Comparison of ENCODE assay signal across 9 mouse cellular contexts in genomic region chr6:22026358-22026673, GRCm38 (mm10). TPM values are rescaled to one million over a fixed set of nuclear protein-coding genes. Genes with fewer than 3 reads are reported as not detected.
A peak's percentile ranks its signal among the peaks of the same experiment; 100 is the strongest.
DNase-seq lines count a peak whose midpoint lies in the region; ATAC-seq lines count a peak whose summit lies in the region.
"Had no signal": no experiment of that assay in that cellular context is flagged by ENCODE, and none has a peak within 500 bp of the region (broad histone marks: within the 10 kb centered on the region; RNA-seq: fewer than 3 reads in every experiment).

No protein-coding gene starts in this region.

- no peak for DNase-seq in heart, adult 18-20 months
- DNase-seq in embryonic facial prominence, embryonic 11.5 days (ENCODE audit: low spot score), result peak; percentile 86
- DNase-seq in gastrocnemius, postnatal 4 days (ENCODE audit: low spot score in 2 of 2), result no peak
- no peak for DNase-seq in gastrocnemius, postnatal 14 days
- DNase-seq: kidney, adult 18-20 months had no signal

- peak overlapping the region; percentile 51 for H3K4me2 ChIP-seq in heart, embryonic 14.5 days (ENCODE audit: low read length)
- peak overlapping the region; percentile 20 for H3K4me2 ChIP-seq in embryonic facial prominence, embryonic 11.5 days (ENCODE audit: low read depth, low read length)
- peak overlapping the region; percentile 51 for H3K4me2 ChIP-seq in hindbrain, embryonic 16.5 days (ENCODE audit: low read length)
- peak overlapping the region; percentile 37 for H3K4me2 ChIP-seq in midbrain, embryonic 12.5 days (replicated peaks)

- 0 out of 2 replicates have a peak overlapping the region, but pooled peaks have one; percentile 31 for H3K9ac ChIP-seq in heart, embryonic 14.5 days (ENCODE audit: low read length)
- no peak overlapping the region for H3K9ac ChIP-seq in embryonic facial prominence, embryonic 11.5 days (replicated peaks; ENCODE audit: low read length)
- H3K9ac ChIP-seq in hindbrain, embryonic 16.5 days (ENCODE audit: low read depth, low read length), result no peak overlapping the region; the same call in 1 of the 2 replicates
- H3K9ac ChIP-seq in midbrain, embryonic 12.5 days (replicated peaks), result no peak overlapping the region

- peak overlapping the region in 1 of 2 experiments; percentile 20; a peak in 3 of 4 replicates for H3K27ac ChIP-seq in heart, embryonic 14.5 days (replicated peaks in 1 of 2; ENCODE audit: control insufficient read depth in 1 of 2, insufficient read depth in 1 of 2, low read depth in 2 of 2, low read length in 2 of 2)
- H3K27ac ChIP-seq in embryonic facial prominence, embryonic 11.5 days (replicated peaks; ENCODE audit: low read depth, low read length), result peak overlapping the region; percentile 90
- H3K27ac ChIP-seq in hindbrain, embryonic 16.5 days (ENCODE audit: low read depth, low read length), result no peak overlapping the region
- no peak overlapping the region for H3K27ac ChIP-seq in midbrain, embryonic 12.5 days (replicated peaks)

- intact Hi-C loops in gastrocnemius, postnatal 14 days (cut with DNase I; ENCODE audit: low total_unique reads), result no loop called here

- H3K9me3 ChIP-seq in heart, embryonic 14.5 days (ENCODE audit: control insufficient read depth, low read length), result no peaks in the 10 kb centered on the region
- no peaks in the 10 kb centered on the region for H3K9me3 ChIP-seq in embryonic facial prominence, embryonic 11.5 days (replicated peaks; ENCODE audit: control insufficient read depth, low read length)
- H3K9me3 ChIP-seq in hindbrain, embryonic 16.5 days (ENCODE audit: control insufficient read depth, low read length), result no peaks in the 10 kb centered on the region
- no peaks in the 10 kb centered on the region for H3K9me3 ChIP-seq in midbrain, embryonic 12.5 days

- WGBS in heart, embryonic 14.5 days, result 50% methylated on average over 4 of the region's 4 CpGs
- WGBS in embryonic facial prominence, embryonic 11.5 days, result 7% methylated on average over 4 of the region's 4 CpGs
- WGBS in hindbrain, embryonic 16.5 days, result 16% methylated on average over 4 of the region's 4 CpGs
- WGBS in midbrain, embryonic 12.5 days, result 21% methylated on average over 4 of the region's 4 CpGs

- H3K4me3 ChIP-seq in heart, embryonic 14.5 days (ENCODE audit: control insufficient read depth in 1 of 2, insufficient read depth in 1 of 2, low read depth in 1 of 2, low read length in 2 of 2), result peak overlapping the region in 1 of 2 experiments; percentile 14; a peak in 1 of 4 replicates
- H3K4me3 ChIP-seq in embryonic facial prominence, embryonic 11.5 days (ENCODE audit: low read depth, low read length), result no peak overlapping the region
- H3K4me3 ChIP-seq in hindbrain, embryonic 16.5 days (ENCODE audit: low read length), result peak overlapping the region; percentile 24; the same call in 1 of the 2 replicates
- 0 out of 2 replicates have a peak overlapping the region, but pooled peaks have one; percentile 17 for H3K4me3 ChIP-seq in midbrain, embryonic 12.5 days

- ATAC-seq in heart, embryonic 14.5 days (ENCODE audit: insufficient number of reproducible peaks, insufficient read depth, low FRiP score, low read depth), result no peak
- peak; percentile 73 for ATAC-seq in embryonic facial prominence, embryonic 11.5 days (replicated peaks; ENCODE audit: insufficient number of reproducible peaks, low FRiP score, low TSS enrichment, low read depth)
- ATAC-seq in hindbrain, embryonic 16.5 days, result no peak
- ATAC-seq in midbrain, embryonic 12.5 days (ENCODE audit: low FRiP score, low read depth), result no peak
- no peak for ATAC-seq in megakaryocyte-erythroid progenitor cell, adult 5-6 weeks (replicated peaks; ENCODE audit: low FRiP score, low TSS enrichment, poor library complexity, severe bottlenecking)

- H3K4me1 ChIP-seq in heart, embryonic 14.5 days (ENCODE audit: control insufficient read depth in 2 of 2, insufficient read depth in 2 of 2, low read length in 2 of 2), result 0 out of 4 replicates have a peak, but pooled peaks cover 0 to 5% of the 10 kb centered on the region in 2 experiments
- H3K4me1 ChIP-seq in embryonic facial prominence, embryonic 11.5 days (ENCODE audit: control insufficient read depth, insufficient read depth, low read length), result peaks cover 2% of the 10 kb centered on the region
- H3K4me1 ChIP-seq in hindbrain, embryonic 16.5 days (ENCODE audit: control insufficient read depth, insufficient read depth, low read depth, low read length), result peaks cover 7% of the 10 kb centered on the region
- peaks cover 9% of the 10 kb centered on the region for H3K4me1 ChIP-seq in midbrain, embryonic 12.5 days

- no peaks in the 10 kb centered on the region for H3K36me3 ChIP-seq in heart, embryonic 14.5 days (ENCODE audit: control insufficient read depth, insufficient read depth, low read length)
- H3K36me3 ChIP-seq in embryonic facial prominence, embryonic 11.5 days (replicated peaks; ENCODE audit: control insufficient read depth, insufficient read depth, low read depth, low read length), result no peaks in the 10 kb centered on the region
- H3K36me3 ChIP-seq in hindbrain, embryonic 16.5 days (ENCODE audit: control insufficient read depth, insufficient read depth, low read length), result no peaks in the 10 kb centered on the region
- no peaks in the 10 kb centered on the region for H3K36me3 ChIP-seq in midbrain, embryonic 12.5 days

- no peaks in the 10 kb centered on the region for H3K27me3 ChIP-seq in heart, embryonic 14.5 days (ENCODE audit: control insufficient read depth, insufficient read depth, low read length)
- no peaks in the 10 kb centered on the region for H3K27me3 ChIP-seq in embryonic facial prominence, embryonic 11.5 days (ENCODE audit: control insufficient read depth, insufficient read depth, low read length)
- H3K27me3 ChIP-seq in hindbrain, embryonic 16.5 days (replicated peaks; ENCODE audit: control insufficient read depth, insufficient read depth, low read length), result no peaks in the 10 kb centered on the region
- H3K27me3 ChIP-seq in midbrain, embryonic 12.5 days, result no peaks in the 10 kb centered on the region

RNA-seq across cellular contexts. Expression of gene Cped1, which starts 40.6 kb away (rescaled TPM):
- polyA plus RNA-seq in heart, embryonic 14.5 days (2014; fragmentation: Nextera tagmentation; extraction: Ambion mirVana), result 5.5 and 6.9 TPM in 2 replicates
- 10 to 100 TPM; 22.8 to 24.3 TPM for total RNA-seq in heart, adult 18-20 months (2021)
- 40.2 and 42.3 TPM in 2 replicates for polyA plus RNA-seq in embryonic facial prominence, embryonic 11.5 days (2014; fragmentation: Nextera tagmentation; extraction: Ambion mirVana)
- polyA plus RNA-seq in hindbrain, embryonic 16.5 days (2015; fragmentation: Nextera tagmentation; extraction: Ambion mirVana), result 3.1 and 5.2 TPM in 2 replicates
- polyA plus RNA-seq in midbrain, embryonic 12.5 days (2016; fragmentation: Nextera tagmentation; extraction: Ambion mirVana), result 8.7 and 10.8 TPM in 2 replicates
- 10 to 100 TPM; 21.4 to 23.3 TPM for total RNA-seq in gastrocnemius, postnatal 4 days (2021)
- total RNA-seq in megakaryocyte-erythroid progenitor cell, adult 5-6 weeks (2014; fragmentation: Nextera tagmentation), result 3.2 and 3.8 TPM in 2 replicates
- total RNA-seq in megakaryocyte-erythroid progenitor cell, adult 5-6 weeks (2017), result 0.42 and 0.91 TPM in 2 replicates
- total RNA-seq in gastrocnemius, postnatal 14 days (2021), result 10 to 100 TPM; 15.6 to 16.3 TPM
